Mouse (Mus musculus) hindbrain, embryonic 11.5 days (tissue): ENCODE data around the gene Mrpl16. TPM values are rescaled to one million over a fixed set of nuclear protein-coding genes. Genes with fewer than 3 reads are reported as not detected.

Experiments
- ATAC-seq: fragments of 200-750 bp; cut with Nextera tagmentation; 2 replicates; pipeline ENCODE4 v1.8.0; 2017; ENCODE audit warnings: mild to moderate bottlenecking, moderate TSS enrichment, moderate library complexity; ENCODE audit not compliant: low FRiP score
- DNase-seq: peaks from one replicate; pipeline ENCODE4 v3.0.0-alpha.2; 2015; ENCODE audit warnings: low spot score
- H3K27ac ChIP-seq: fragments of 300-500 bp; sonication (generic); 2 replicates; pipeline ENCODE4 v1.5.1; 2014; ENCODE audit warnings: mild to moderate bottlenecking, low read depth, low read length
- H3K27me3 ChIP-seq: fragments of 300-500 bp; sonication (generic); 2 replicates; pipeline ENCODE4 v1.6.1; 2014; ENCODE audit warnings: mild to moderate bottlenecking, low read length, moderate library complexity, mixed read lengths; ENCODE audit not compliant: control insufficient read depth, insufficient read depth
- H3K36me3 ChIP-seq: fragments of 300-500 bp; sonication (generic); 2 replicates; pipeline ENCODE4 v1.6.1; 2014; ENCODE audit warnings: mild to moderate bottlenecking, low read length, moderate library complexity, mixed read lengths; ENCODE audit not compliant: control insufficient read depth, insufficient read depth
- H3K4me1 ChIP-seq: fragments of 300-500 bp; sonication (generic); replicated peaks from 2 replicates; pipeline ENCODE4 v1.6.1; 2014; ENCODE audit warnings: low read length, mixed read lengths; ENCODE audit not compliant: control insufficient read depth, insufficient read depth
- H3K4me2 ChIP-seq: fragments of 300-500 bp; sonication (generic); replicated peaks from 2 replicates; pipeline ENCODE4 v1.6.1; 2014; ENCODE audit warnings: mild to moderate bottlenecking, low read depth, low read length
- H3K4me3 ChIP-seq: fragments of 300-500 bp; sonication (generic); 2 replicates; pipeline ENCODE4 v1.5.1; 2014; ENCODE audit warnings: low read depth, low read length
- H3K9ac ChIP-seq: fragments of 300-500 bp; sonication (generic); 2 replicates; pipeline ENCODE4 v1.6.1; 2014; ENCODE audit warnings: low read depth, low read length
- H3K9me3 ChIP-seq: fragments of 300-500 bp; sonication (generic); 2 replicates; pipeline ENCODE4 v1.6.1; 2016; ENCODE audit warnings: low read length; ENCODE audit not compliant: control insufficient read depth
- WGBS: fragments of 180-500 bp; shearing (Covaris S2); extraction: QIAGEN DNeasy Blood & Tissue Kit; methylation state at CpG from one replicate; pipeline ENCODE4 v1.1.7; 2014; 5-methylcytosine and 5-hydroxymethylcytosine counted together
- polyA plus RNA-seq: library from polyadenylated mRNA; unstranded; fragments of >200 nt; fragmentation: Nextera tagmentation; extraction: Ambion mirVana; gene quantifications from 2 replicates; pipeline ENCODE4 v1.2.1, GENCODE M21; 2014

Mrpl16 gene
- polyA plus RNA-seq, 1 experiment from 2014 or later: 49.2 TPM

GRCm38 (mm10) chr19:11810003-11810758, 40.0 kb downstream of the Mrpl16 start:
- ATAC-seq: no peak
- no peaks in the 10 kb centered on the region for H3K27me3 ChIP-seq
- H3K4me2 ChIP-seq: no peak overlapping the region
- DNase-seq: no peak
- no peak overlapping the region for H3K4me3 ChIP-seq
- WGBS: 85% methylated on average over 5 of the region's 5 CpGs
- H3K9me3 ChIP-seq: no peaks in the 10 kb centered on the region
- no peaks in the 10 kb centered on the region for H3K4me1 ChIP-seq
- H3K36me3 ChIP-seq: no peaks in the 10 kb centered on the region
- H3K27ac ChIP-seq: no peak overlapping the region
- H3K9ac ChIP-seq: no peak overlapping the region

GRCm38 (mm10) chr19:11810856-11811255, 40.7 kb downstream of the Mrpl16 start:
- H3K4me3 ChIP-seq: no peak overlapping the region
- H3K27me3 ChIP-seq: peaks cover under 1% of the 10 kb centered on the region; the same call in 1 of the 2 replicates
- ATAC-seq (no peak), DNase-seq (no peak)
- H3K36me3 ChIP-seq: no peaks in the 10 kb centered on the region
- no peaks in the 10 kb centered on the region for H3K9me3 ChIP-seq
- H3K4me2 ChIP-seq: no peak overlapping the region
- H3K9ac ChIP-seq: no peak overlapping the region
- no peak overlapping the region for H3K27ac ChIP-seq
- H3K4me1 ChIP-seq: no peaks in the 10 kb centered on the region
- 81% methylated on average over 1 of the region's 1 CpGs for WGBS

GRCm38 (mm10) chr19:11811688-11812365, 41.6 kb downstream of the Mrpl16 start:
- no peak overlapping the region for H3K9ac ChIP-seq
- H3K4me1 ChIP-seq: no peaks in the 10 kb centered on the region
- no peaks in the 10 kb centered on the region for H3K9me3 ChIP-seq
- ATAC-seq (peak; percentile 92), DNase-seq (peak; percentile 54)
- no peak overlapping the region for H3K27ac ChIP-seq
- no peaks in the 10 kb centered on the region for H3K36me3 ChIP-seq
- no peak overlapping the region for H3K4me2 ChIP-seq
- H3K27me3 ChIP-seq: peaks cover 5% of the 10 kb centered on the region
- 52% methylated on average over 5 of the region's 5 CpGs for WGBS
- H3K4me3 ChIP-seq: no peak overlapping the region

GRCm38 (mm10) chr19:11813136-11813535, 42.9 kb downstream of the Mrpl16 start:
- no peak for DNase-seq
- H3K4me2 ChIP-seq: no peak overlapping the region
- no peak for ATAC-seq
- no peak overlapping the region for H3K4me3 ChIP-seq
- H3K9ac ChIP-seq: no peak overlapping the region
- H3K36me3 ChIP-seq: no peaks in the 10 kb centered on the region
- peaks cover 15% of the 10 kb centered on the region for H3K27me3 ChIP-seq
- H3K9me3 ChIP-seq: no peaks in the 10 kb centered on the region
- 81% methylated on average over 4 of the region's 4 CpGs for WGBS
- H3K4me1 ChIP-seq: no peaks in the 10 kb centered on the region
- no peak overlapping the region for H3K27ac ChIP-seq

- no peak overlapping the region for H3K9ac ChIP-seq
- H3K4me3 ChIP-seq: no peak overlapping the region
- H3K4me2 ChIP-seq: no peak overlapping the region
- H3K4me1 ChIP-seq: no peaks in the 10 kb centered on the region
- no peaks in the 10 kb centered on the region for H3K36me3 ChIP-seq
- no peaks in the 10 kb centered on the region for H3K9me3 ChIP-seq
- 13% methylated on average over 8 of the region's 8 CpGs for WGBS
- DNase-seq (no peak), ATAC-seq (no peak)
- no peak overlapping the region for H3K27ac ChIP-seq
- H3K27me3 ChIP-seq: peaks cover 20% of the 10 kb centered on the region
Observed at GRCm38 (mm10) chr19:11813649-11814048, 43.5 kb downstream of the Mrpl16 start.

GRCm38 (mm10) chr19:11814742-11815333, 44.6 kb downstream of the Mrpl16 start:
- Histone ChIP-seq H3K9ac (no peak overlapping the region), H3K4me3 (no peak overlapping the region)
- WGBS: 67% methylated on average over 6 of the region's 6 CpGs

GRCm38 (mm10) chr19:11816706-11817105, 46.5 kb downstream of the Mrpl16 start:
- Histone ChIP-seq H3K27me3 (peaks cover 36% of the 10 kb centered on the region), H3K9ac (no peak overlapping the region), H3K36me3 (no peaks in the 10 kb centered on the region), H3K27ac (no peak overlapping the region), H3K4me1 (no peaks in the 10 kb centered on the region), H3K4me2 (no peak overlapping the region), H3K4me3 (no peak overlapping the region), H3K9me3 (no peaks in the 10 kb centered on the region)
- WGBS: 48% methylated on average over 6 of the region's 6 CpGs
- DNase-seq (no peak), ATAC-seq (no peak)

More at GRCm38 (mm10) chr19:11814742-11815333, 44.6 kb downstream of the Mrpl16 start:
- H3K4me2 ChIP-seq: no peak overlapping the region
- H3K4me1 ChIP-seq: no peaks in the 10 kb centered on the region
- H3K36me3 ChIP-seq: no peaks in the 10 kb centered on the region
- H3K27ac ChIP-seq: no peak overlapping the region
- DNase-seq (no peak), ATAC-seq (no peak)
- H3K9me3 ChIP-seq: no peaks in the 10 kb centered on the region
- peaks cover 32% of the 10 kb centered on the region for H3K27me3 ChIP-seq

- H3K9me3 ChIP-seq: no peaks in the 10 kb centered on the region
- no peak for ATAC-seq
- H3K27me3 ChIP-seq: peaks cover 36% of the 10 kb centered on the region
- no peak overlapping the region for H3K4me2 ChIP-seq
- no peaks in the 10 kb centered on the region for H3K4me1 ChIP-seq
- H3K36me3 ChIP-seq: no peaks in the 10 kb centered on the region
- H3K27ac ChIP-seq: no peak overlapping the region
- H3K9ac ChIP-seq: no peak overlapping the region
- WGBS: 11% methylated on average over 5 of the region's 5 CpGs
- DNase-seq: peak; percentile 20
- H3K4me3 ChIP-seq: no peak overlapping the region; the same call in 1 of the 2 replicates
Observed at GRCm38 (mm10) chr19:11817586-11817985, 47.4 kb downstream of the Mrpl16 start.
